Mouse (Mus musculus): ENCODE data around the gene Ppp1r14b. TPM values are rescaled to one million over a fixed set of nuclear protein-coding genes. Genes with fewer than 3 reads are reported as not detected.
A peak's percentile ranks its signal among the peaks of the same experiment; 100 is the strongest.

Gene Ppp1r14b
- polyA plus RNA-seq, 1 experiment from 2014 or later: 194 TPM

- under 1% methylated on average over 83 of the region's 83 CpGs for WGBS
- Histone ChIP-seq H3K36me3 (ENCODE audit: control insufficient read depth, insufficient read depth, low read length) (peaks cover 9% of the 10 kb centered on the region; the same call in 1 of the 2 replicates), H3K4me3 (ENCODE audit: low read depth, low read length) (peak within 1 kb of the TSS; percentile 77), H3K4me2 (ENCODE audit: low read length) (peak within 1 kb of the TSS; percentile 97), H3K27ac (ENCODE audit: low read depth, low read length) (peak within 1 kb of the TSS; percentile 91), H3K27me3 (replicated peaks; ENCODE audit: control insufficient read depth, insufficient read depth, low read length) (no peaks in the 10 kb centered on the region), H3K9ac (ENCODE audit: low read length) (peak within 1 kb of the TSS; percentile 86), H3K9me3 (replicated peaks; ENCODE audit: control insufficient read depth, low read length) (no peaks in the 10 kb centered on the region), H3K4me1 (ENCODE audit: control insufficient read depth, insufficient read depth, low read length) (peaks cover 25% of the 10 kb centered on the region)
- DNase-seq (ENCODE audit: low spot score) (peak; percentile 95), ATAC-seq (peak; percentile 88)
These were observed 33.2 kb upstream of the Ppp1r14b start, which contains the start of gene Bad for GRCm38 (mm10) chr19:6941372-6942248. Gene Bad (plus strand): TSS chr19:6941861.

GRCm38 (mm10) chr19:6942249-6942691 is 32.5 kb upstream of the Ppp1r14b start, which contains the start of gene Gpr137:
Gene Gpr137 (minus strand): TSS chr19:6942480.
- H3K4me2 ChIP-seq (ENCODE audit: low read length): peak within 1 kb of the TSS; percentile 97
- DNase-seq (ENCODE audit: low spot score) (peak; percentile 90), ATAC-seq (peak; percentile 83)
- peaks cover 25% of the 10 kb centered on the region for H3K4me1 ChIP-seq (ENCODE audit: control insufficient read depth, insufficient read depth, low read length)
- peak within 1 kb of the TSS; percentile 77 for H3K4me3 ChIP-seq (ENCODE audit: low read depth, low read length)
- no peaks in the 10 kb centered on the region for H3K9me3 ChIP-seq (replicated peaks; ENCODE audit: control insufficient read depth, low read length)
- H3K9ac ChIP-seq (ENCODE audit: low read length): peak within 1 kb of the TSS; percentile 86
- H3K36me3 ChIP-seq (ENCODE audit: control insufficient read depth, insufficient read depth, low read length): peaks cover 9% of the 10 kb centered on the region; the same call in 1 of the 2 replicates
- peak within 1 kb of the TSS; percentile 91 for H3K27ac ChIP-seq (ENCODE audit: low read depth, low read length)
- no peaks in the 10 kb centered on the region for H3K27me3 ChIP-seq (replicated peaks; ENCODE audit: control insufficient read depth, insufficient read depth, low read length)
- under 1% methylated on average over 27 of the region's 27 CpGs for WGBS

- peak overlapping the region; percentile 91 for H3K27ac ChIP-seq (ENCODE audit: low read depth, low read length)
- H3K9me3 ChIP-seq (replicated peaks; ENCODE audit: control insufficient read depth, low read length): no peaks in the 10 kb centered on the region
- DNase-seq (ENCODE audit: low spot score) (no peak), ATAC-seq (no peak)
- H3K36me3 ChIP-seq (ENCODE audit: control insufficient read depth, insufficient read depth, low read length): peaks cover 9% of the 10 kb centered on the region; the same call in 1 of the 2 replicates
- H3K4me1 ChIP-seq (ENCODE audit: control insufficient read depth, insufficient read depth, low read length): peaks cover 25% of the 10 kb centered on the region
- peak overlapping the region; percentile 97 for H3K4me2 ChIP-seq (ENCODE audit: low read length)
- H3K9ac ChIP-seq (ENCODE audit: low read length): peak overlapping the region; percentile 86
- H3K27me3 ChIP-seq (replicated peaks; ENCODE audit: control insufficient read depth, insufficient read depth, low read length): no peaks in the 10 kb centered on the region
- 28% methylated on average over 5 of the region's 5 CpGs for WGBS
- H3K4me3 ChIP-seq (ENCODE audit: low read depth, low read length): peak overlapping the region; percentile 77
These were observed 32.0 kb upstream of the Ppp1r14b start for GRCm38 (mm10) chr19:6942764-6943163.

GRCm38 (mm10) chr19:6943709-6944108 is 31.1 kb upstream of the Ppp1r14b start:
- 95% methylated on average over 6 of the region's 6 CpGs for WGBS
- DNase-seq (ENCODE audit: low spot score): no peak
- H3K4me2 ChIP-seq (ENCODE audit: low read length): no peak overlapping the region
- no peaks in the 10 kb centered on the region for H3K9me3 ChIP-seq (replicated peaks; ENCODE audit: control insufficient read depth, low read length)
- H3K36me3 ChIP-seq (ENCODE audit: control insufficient read depth, insufficient read depth, low read length): peaks cover 9% of the 10 kb centered on the region; the same call in 1 of the 2 replicates
- no peak overlapping the region for H3K4me3 ChIP-seq (ENCODE audit: low read depth, low read length)
- peaks cover 23% of the 10 kb centered on the region for H3K4me1 ChIP-seq (ENCODE audit: control insufficient read depth, insufficient read depth, low read length)
- H3K27me3 ChIP-seq (replicated peaks; ENCODE audit: control insufficient read depth, insufficient read depth, low read length): no peaks in the 10 kb centered on the region
- no peak overlapping the region for H3K27ac ChIP-seq (ENCODE audit: low read depth, low read length)
- no peak overlapping the region for H3K9ac ChIP-seq (ENCODE audit: low read length)
- ATAC-seq: no peak

GRCm38 (mm10) chr19:6947742-6948141 is 27.0 kb upstream of the Ppp1r14b start:
- Histone ChIP-seq H3K4me2 (ENCODE audit: low read length) (no peak overlapping the region), H3K9me3 (replicated peaks; ENCODE audit: control insufficient read depth, low read length) (no peaks in the 10 kb centered on the region), H3K27me3 (replicated peaks; ENCODE audit: control insufficient read depth, insufficient read depth, low read length) (no peaks in the 10 kb centered on the region), H3K4me1 (ENCODE audit: control insufficient read depth, insufficient read depth, low read length) (peaks cover 13% of the 10 kb centered on the region), H3K27ac (ENCODE audit: low read depth, low read length) (no peak overlapping the region), H3K4me3 (ENCODE audit: low read depth, low read length) (no peak overlapping the region), H3K9ac (ENCODE audit: low read length) (no peak overlapping the region), H3K36me3 (ENCODE audit: control insufficient read depth, insufficient read depth, low read length) (peaks cover 9% of the 10 kb centered on the region; the same call in 1 of the 2 replicates)
- DNase-seq (ENCODE audit: low spot score) (no peak), ATAC-seq (no peak)
- WGBS: 47% methylated on average over 4 of the region's 4 CpGs

GRCm38 (mm10) chr19:6948186-6948585 is 26.6 kb upstream of the Ppp1r14b start:
- Histone ChIP-seq H3K27ac (ENCODE audit: low read depth, low read length) (no peak overlapping the region), H3K4me1 (ENCODE audit: control insufficient read depth, insufficient read depth, low read length) (peaks cover 12% of the 10 kb centered on the region), H3K9me3 (replicated peaks; ENCODE audit: control insufficient read depth, low read length) (no peaks in the 10 kb centered on the region), H3K9ac (ENCODE audit: low read length) (no peak overlapping the region), H3K27me3 (replicated peaks; ENCODE audit: control insufficient read depth, insufficient read depth, low read length) (no peaks in the 10 kb centered on the region), H3K36me3 (ENCODE audit: control insufficient read depth, insufficient read depth, low read length) (peaks cover 9% of the 10 kb centered on the region; the same call in 1 of the 2 replicates), H3K4me2 (ENCODE audit: low read length) (no peak overlapping the region), H3K4me3 (ENCODE audit: low read depth, low read length) (no peak overlapping the region)
- ATAC-seq (no peak), DNase-seq (ENCODE audit: low spot score) (no peak)
- 75% methylated on average over 4 of the region's 4 CpGs for WGBS

GRCm38 (mm10) chr19:6949532-6949931 is 25.2 kb upstream of the Ppp1r14b start:
- ATAC-seq (no peak), DNase-seq (ENCODE audit: low spot score) (no peak)
- Histone ChIP-seq H3K27ac (ENCODE audit: low read depth, low read length) (no peak overlapping the region), H3K36me3 (ENCODE audit: control insufficient read depth, insufficient read depth, low read length) (peaks cover 9% of the 10 kb centered on the region; the same call in 1 of the 2 replicates), H3K27me3 (replicated peaks; ENCODE audit: control insufficient read depth, insufficient read depth, low read length) (no peaks in the 10 kb centered on the region), H3K4me3 (ENCODE audit: low read depth, low read length) (no peak overlapping the region), H3K4me2 (ENCODE audit: low read length) (0 out of 2 replicates have a peak overlapping the region, but pooled peaks have one; percentile 94), H3K9ac (ENCODE audit: low read length) (no peak overlapping the region), H3K4me1 (ENCODE audit: control insufficient read depth, insufficient read depth, low read length) (peaks cover 12% of the 10 kb centered on the region), H3K9me3 (replicated peaks; ENCODE audit: control insufficient read depth, low read length) (no peaks in the 10 kb centered on the region)
- 90% methylated on average over 5 of the region's 5 CpGs for WGBS

GRCm38 (mm10) chr19:6949951-6950350 is 24.8 kb upstream of the Ppp1r14b start:
- no peaks in the 10 kb centered on the region for H3K27me3 ChIP-seq (replicated peaks; ENCODE audit: control insufficient read depth, insufficient read depth, low read length)
- 0 out of 2 replicates have a peak overlapping the region, but pooled peaks have one; percentile 94 for H3K27ac ChIP-seq (ENCODE audit: low read depth, low read length)
- WGBS: 57% methylated on average over 5 of the region's 5 CpGs
- H3K4me2 ChIP-seq (ENCODE audit: low read length): peak overlapping the region; percentile 94
- peak overlapping the region; percentile 58 for H3K4me3 ChIP-seq (ENCODE audit: low read depth, low read length)
- peaks cover 10% of the 10 kb centered on the region; the same call in 1 of the 2 replicates for H3K36me3 ChIP-seq (ENCODE audit: control insufficient read depth, insufficient read depth, low read length)
- DNase-seq (ENCODE audit: low spot score) (no peak), ATAC-seq (no peak)
- H3K4me1 ChIP-seq (ENCODE audit: control insufficient read depth, insufficient read depth, low read length): peaks cover 12% of the 10 kb centered on the region
- H3K9ac ChIP-seq (ENCODE audit: low read length): peak overlapping the region; percentile 80
- no peaks in the 10 kb centered on the region for H3K9me3 ChIP-seq (replicated peaks; ENCODE audit: control insufficient read depth, low read length)

Measured in forebrain, embryonic 14.5 days (tissue).